Mouse (Mus musculus): ENCODE measurements around the gene Hipk3. TPM values are rescaled to one million over a fixed set of nuclear protein-coding genes. Genes with fewer than 3 reads are reported as not detected.
A peak's percentile ranks its signal among the peaks of the same experiment; 100 is the strongest.

Hipk3 gene
- polyA plus RNA-seq, 1 experiment from 2014 or later: 8.8 TPM

- Histone ChIP-seq H3K4me3 (ENCODE audit: low read depth, low read length) (no peak overlapping the region), H3K9me3 (ENCODE audit: control insufficient read depth, low read length) (no peaks in the 10 kb centered on the region), H3K4me1 (replicated peaks; ENCODE audit: control insufficient read depth, insufficient read depth) (no peaks in the 10 kb centered on the region), H3K27ac (replicated peaks) (no peak overlapping the region), H3K36me3 (ENCODE audit: control insufficient read depth, insufficient read depth, low read length) (no peaks in the 10 kb centered on the region), H3K4me2 (replicated peaks; ENCODE audit: low read depth) (no peak overlapping the region), H3K27me3 (ENCODE audit: control insufficient read depth, insufficient read depth, low read length) (no peaks in the 10 kb centered on the region), H3K9ac (ENCODE audit: low read length) (no peak overlapping the region)
- no peak for TF ChIP-seq EP300 (optimal IDR thresholded peaks at IDR 0.05)
- no peak for TF ChIP-seq CTCF (IDR thresholded peaks at IDR 0.05; ENCODE audit: low read depth)
- 74% methylated on average over 3 of the region's 3 CpGs for WGBS
- ATAC-seq (ENCODE audit: low FRiP score, low TSS enrichment): no peak
- no peak for DNase-seq (ENCODE audit: low spot score)
These were observed 37.1 kb downstream of the Hipk3 start for GRCm38 (mm10) chr2:104457106-104457505.

GRCm38 (mm10) chr2:104450685-104451084 lies 43.6 kb downstream of the Hipk3 start:
- H3K9me3 ChIP-seq (ENCODE audit: control insufficient read depth, low read length): no peaks in the 10 kb centered on the region
- TF ChIP-seq EP300 (optimal IDR thresholded peaks at IDR 0.05): no peak
- no peak for TF ChIP-seq CTCF (IDR thresholded peaks at IDR 0.05; ENCODE audit: low read depth)

GRCm38 (mm10) chr2:104449191-104449590 lies 45.1 kb downstream of the Hipk3 start:
- no peak for DNase-seq (ENCODE audit: low spot score)
- no peak for ATAC-seq (ENCODE audit: low FRiP score, low TSS enrichment)
- Histone ChIP-seq H3K4me1 (replicated peaks; ENCODE audit: control insufficient read depth, insufficient read depth) (peaks cover 3% of the 10 kb centered on the region; the same call in 1 of the 2 replicates), H3K9me3 (ENCODE audit: control insufficient read depth, low read length) (no peaks in the 10 kb centered on the region), H3K27ac (replicated peaks) (no peak overlapping the region), H3K36me3 (ENCODE audit: control insufficient read depth, insufficient read depth, low read length) (no peaks in the 10 kb centered on the region), H3K9ac (ENCODE audit: low read length) (no peak overlapping the region), H3K4me2 (replicated peaks; ENCODE audit: low read depth) (no peak overlapping the region), H3K27me3 (ENCODE audit: control insufficient read depth, insufficient read depth, low read length) (no peaks in the 10 kb centered on the region), H3K4me3 (ENCODE audit: low read depth, low read length) (no peak overlapping the region)
- TF ChIP-seq CTCF (IDR thresholded peaks at IDR 0.05; ENCODE audit: low read depth): no peak
- no peak for TF ChIP-seq EP300 (optimal IDR thresholded peaks at IDR 0.05)
- WGBS: 73% methylated on average over 1 of the region's 1 CpGs

More at GRCm38 (mm10) chr2:104450685-104451084, 43.6 kb downstream of the Hipk3 start:
- Histone ChIP-seq H3K27ac (replicated peaks) (no peak overlapping the region), H3K4me3 (ENCODE audit: low read depth, low read length) (no peak overlapping the region), H3K27me3 (ENCODE audit: control insufficient read depth, insufficient read depth, low read length) (no peaks in the 10 kb centered on the region), H3K36me3 (ENCODE audit: control insufficient read depth, insufficient read depth, low read length) (no peaks in the 10 kb centered on the region), H3K9ac (ENCODE audit: low read length) (no peak overlapping the region), H3K4me2 (replicated peaks; ENCODE audit: low read depth) (no peak overlapping the region), H3K4me1 (replicated peaks; ENCODE audit: control insufficient read depth, insufficient read depth) (peaks cover 3% of the 10 kb centered on the region; the same call in 1 of the 2 replicates)
- ATAC-seq (ENCODE audit: low FRiP score, low TSS enrichment) (no peak), DNase-seq (ENCODE audit: low spot score) (no peak)
- 58% methylated on average over 3 of the region's 3 CpGs for WGBS

GRCm38 (mm10) chr2:104448201-104448600 lies 46.0 kb downstream of the Hipk3 start:
- ATAC-seq (ENCODE audit: low FRiP score, low TSS enrichment) (no peak), DNase-seq (ENCODE audit: low spot score) (no peak)
- Histone ChIP-seq H3K4me2 (replicated peaks; ENCODE audit: low read depth) (no peak overlapping the region), H3K4me1 (replicated peaks; ENCODE audit: control insufficient read depth, insufficient read depth) (peaks cover 3% of the 10 kb centered on the region; the same call in 1 of the 2 replicates), H3K9me3 (ENCODE audit: control insufficient read depth, low read length) (no peaks in the 10 kb centered on the region), H3K36me3 (ENCODE audit: control insufficient read depth, insufficient read depth, low read length) (no peaks in the 10 kb centered on the region), H3K27me3 (ENCODE audit: control insufficient read depth, insufficient read depth, low read length) (no peaks in the 10 kb centered on the region), H3K9ac (ENCODE audit: low read length) (no peak overlapping the region), H3K4me3 (ENCODE audit: low read depth, low read length) (no peak overlapping the region), H3K27ac (replicated peaks) (no peak overlapping the region)
- WGBS: 76% methylated on average over 4 of the region's 4 CpGs
- no peak for TF ChIP-seq CTCF (IDR thresholded peaks at IDR 0.05; ENCODE audit: low read depth)
- no peak for TF ChIP-seq EP300 (optimal IDR thresholded peaks at IDR 0.05)

- 0 out of 2 replicates have a peak, but pooled peaks cover 2% of the 10 kb centered on the region for H3K36me3 ChIP-seq (ENCODE audit: control insufficient read depth, insufficient read depth, low read length)
- H3K4me3 ChIP-seq (ENCODE audit: low read depth, low read length): no peak overlapping the region
- no peak for TF ChIP-seq CTCF (IDR thresholded peaks at IDR 0.05; ENCODE audit: low read depth)
- no peak for TF ChIP-seq EP300 (optimal IDR thresholded peaks at IDR 0.05)
- 28% methylated on average over 1 of the region's 1 CpGs for WGBS
- no peaks in the 10 kb centered on the region for H3K27me3 ChIP-seq (ENCODE audit: control insufficient read depth, insufficient read depth, low read length)
- no peaks in the 10 kb centered on the region for H3K9me3 ChIP-seq (ENCODE audit: control insufficient read depth, low read length)
- ATAC-seq (ENCODE audit: low FRiP score, low TSS enrichment): no peak
- H3K4me1 ChIP-seq (replicated peaks; ENCODE audit: control insufficient read depth, insufficient read depth): peaks cover 3% of the 10 kb centered on the region; the same call in 1 of the 2 replicates
- no peak for DNase-seq (ENCODE audit: low spot score)
- no peak overlapping the region for H3K4me2 ChIP-seq (replicated peaks; ENCODE audit: low read depth)
- no peak overlapping the region for H3K27ac ChIP-seq (replicated peaks)
- H3K9ac ChIP-seq (ENCODE audit: low read length): no peak overlapping the region
These were observed 48.2 kb downstream of the Hipk3 start for GRCm38 (mm10) chr2:104446016-104446415.

GRCm38 (mm10) chr2:104444776-104445175 lies 49.5 kb downstream of the Hipk3 start:
- Histone ChIP-seq H3K27me3 (ENCODE audit: control insufficient read depth, insufficient read depth, low read length) (no peaks in the 10 kb centered on the region), H3K36me3 (ENCODE audit: control insufficient read depth, insufficient read depth, low read length) (0 out of 2 replicates have a peak, but pooled peaks cover 2% of the 10 kb centered on the region), H3K4me1 (replicated peaks; ENCODE audit: control insufficient read depth, insufficient read depth) (no peaks in the 10 kb centered on the region), H3K9ac (ENCODE audit: low read length) (no peak overlapping the region), H3K4me3 (ENCODE audit: low read depth, low read length) (no peak overlapping the region), H3K9me3 (ENCODE audit: control insufficient read depth, low read length) (no peaks in the 10 kb centered on the region), H3K27ac (replicated peaks) (no peak overlapping the region), H3K4me2 (replicated peaks; ENCODE audit: low read depth) (no peak overlapping the region)
- DNase-seq (ENCODE audit: low spot score): peak; percentile 62
- 25% methylated on average over 2 of the region's 2 CpGs for WGBS
- TF ChIP-seq CTCF (IDR thresholded peaks at IDR 0.05; ENCODE audit: low read depth) (peak; percentile 92), EP300 (optimal IDR thresholded peaks at IDR 0.05) (no peak)
- ATAC-seq (ENCODE audit: low FRiP score, low TSS enrichment): peak; percentile 78; the same call in 1 of the 2 replicates
